Mouse (Mus musculus): ENCODE results near the gene Mrps16. TPM values are rescaled to one million over a fixed set of nuclear protein-coding genes. Genes with fewer than 3 reads are reported as not detected.

Gene Mrps16
- total and polyA plus RNA-seq, 3 experiments = 112 to 132 TPM; not detected in 1

- H3K4me3 ChIP-seq (ENCODE audit: control insufficient read depth in 1 of 2, insufficient read depth in 1 of 2, low read depth in 2 of 2, low read length in 2 of 2) = no peak overlapping the region
- H3K9ac ChIP-seq (ENCODE audit: control insufficient read depth, low read depth, low read length, poor library complexity, severe bottlenecking) = no peak overlapping the region
- no peak overlapping the region for H3K27ac ChIP-seq (ENCODE audit: control insufficient read depth, low read depth, low read length)
- no peaks in the 10 kb centered on the region for H3K27me3 ChIP-seq (ENCODE audit: control insufficient read depth in 1 of 2, insufficient read depth in 2 of 2, low read length in 2 of 2)
- H3K36me3 ChIP-seq (ENCODE audit: control insufficient read depth in 1 of 2, insufficient read depth in 2 of 2, low read length in 2 of 2) = peaks cover 0 to 25% of the 10 kb centered on the region in 2 experiments; a peak in 2 of 4 replicates
- no peaks in the 10 kb centered on the region for H3K79me2 ChIP-seq (ENCODE audit: control insufficient read depth, insufficient read depth, low read length, poor library complexity)
- H3K4me1 ChIP-seq (ENCODE audit: control insufficient read depth in 1 of 2, insufficient read depth in 2 of 2, low read length in 2 of 2) = no peaks in the 10 kb centered on the region
- no peak for TF ChIP-seq KAT2A (conservative IDR thresholded peaks at IDR 0.05; ENCODE audit: low read depth, low read length)
- no peak for TF ChIP-seq ETS1 (IDR thresholded peaks at IDR 0.05; ENCODE audit: low read depth, low read length)
- peak in 2 of 3 experiments; percentile 37 to 39; a peak in 4 of 6 replicates for TF ChIP-seq CTCF (IDR thresholded peaks at IDR 0.05 in 2 of 3, conservative IDR thresholded peaks at IDR 0.05 in 1 of 3; ENCODE audit: control insufficient read depth in 1 of 3, insufficient read depth in 1 of 3, low read depth in 2 of 3, low read length in 3 of 3, poor library complexity in 1 of 3, severe bottlenecking in 1 of 3)
- no peak for TF ChIP-seq NELFE (IDR thresholded peaks at IDR 0.05; ENCODE audit: low read depth, low read length)
- DNase-seq (ENCODE audit: low read depth, low spot score) = no peak
- no peaks in the 10 kb centered on the region; the same call in 1 of the 2 replicates for H3K9me3 ChIP-seq (replicated peaks; ENCODE audit: insufficient read depth, low read length)
These were observed 54.0 kb downstream of the Mrps16 start for GRCm38 (mm10) chr14:20339415-20339814.

Other genes starting within 250 kb of the Mrps16 start
- gene Kcnk5, start 211.8 kb downstream of the Mrps16 start, total RNA-seq (2012; rRNA removed) = 6.7 and 10.9 TPM in 2 replicates
- 1 to 10 TPM in 1 of 2 experiments, not detected in 1; 9.3 TPM for gene Kcnk5, start 211.8 kb downstream of the Mrps16 start, polyA plus RNA-seq (2012; ENCODE audit: insufficient read depth in 1 of 2, insufficient read length in 2 of 2, low read depth in 1 of 2, low replicate concordance in 2 of 2, missing spikeins in 1 of 2)
- not detected in 2 replicates for gene Kcnk16, start 124.4 kb downstream of the Mrps16 start, total RNA-seq (2012; rRNA removed)
- gene Kcnk16, start 124.4 kb downstream of the Mrps16 start, polyA plus RNA-seq (2012; ENCODE audit: insufficient read depth in 1 of 2, insufficient read length in 2 of 2, low read depth in 1 of 2, low replicate concordance in 2 of 2, missing spikeins in 1 of 2) = not detected
- gene Nudt13, start 98.9 kb downstream of the Mrps16 start, total RNA-seq (2012; rRNA removed) = 9.9 and 10.3 TPM in 2 replicates
- 10 to 100 TPM in 1 of 2 experiments, not detected in 1; 12.3 TPM for gene Nudt13, start 98.9 kb downstream of the Mrps16 start, polyA plus RNA-seq (2012; ENCODE audit: insufficient read depth in 1 of 2, insufficient read length in 2 of 2, low read depth in 1 of 2, low replicate concordance in 2 of 2, missing spikeins in 1 of 2)
- gene Ecd, start 45.5 kb downstream of the Mrps16 start, total RNA-seq (2012; rRNA removed) = 58.8 and 64.9 TPM in 2 replicates
- gene Ecd, start 45.5 kb downstream of the Mrps16 start, polyA plus RNA-seq (2012; ENCODE audit: insufficient read depth in 1 of 2, insufficient read length in 2 of 2, low read depth in 1 of 2, low replicate concordance in 2 of 2, missing spikeins in 1 of 2) = 10 to 100 TPM in 1 of 2 experiments, not detected in 1; 72.2 TPM
- gene Fam149b, start 45.5 kb downstream of the Mrps16 start, total RNA-seq (2012; rRNA removed) = 16.1 and 18.9 TPM in 2 replicates
- gene Fam149b, start 45.5 kb downstream of the Mrps16 start, polyA plus RNA-seq (2012; ENCODE audit: insufficient read depth in 1 of 2, insufficient read length in 2 of 2, low read depth in 1 of 2, low replicate concordance in 2 of 2, missing spikeins in 1 of 2) = 10 to 100 TPM in 1 of 2 experiments, not detected in 1; 25.8 TPM
- gene Dnajc9, start 4.7 kb downstream of the Mrps16 start, total RNA-seq (2012; rRNA removed) = 125 and 138 TPM in 2 replicates
- gene Dnajc9, start 4.7 kb downstream of the Mrps16 start, polyA plus RNA-seq (2012; ENCODE audit: insufficient read depth in 1 of 2, insufficient read length in 2 of 2, low read depth in 1 of 2, low replicate concordance in 2 of 2, missing spikeins in 1 of 2) = 100 to 1,000 TPM; 114 to 385 TPM
- gene Cfap70, start 58.6 kb upstream of the Mrps16 start, total RNA-seq (2012; rRNA removed) = not detected in 2 replicates
- gene Cfap70, start 58.6 kb upstream of the Mrps16 start, polyA plus RNA-seq (2012; ENCODE audit: insufficient read depth in 1 of 2, insufficient read length in 2 of 2, low read depth in 1 of 2, low replicate concordance in 2 of 2, missing spikeins in 1 of 2) = under 1 TPM in 1 of 2 experiments, not detected in 1; 0.11 TPM
- 44.8 and 52.0 TPM in 2 replicates for gene Anxa7, start 86.5 kb upstream of the Mrps16 start, total RNA-seq (2012; rRNA removed)
- gene Anxa7, start 86.5 kb upstream of the Mrps16 start, polyA plus RNA-seq (2012; ENCODE audit: insufficient read depth in 1 of 2, insufficient read length in 2 of 2, low read depth in 1 of 2, low replicate concordance in 2 of 2, missing spikeins in 1 of 2) = 10 to 100 TPM in 1 of 2 experiments, not detected in 1; 70.3 TPM
- gene Mss51, start 103.3 kb upstream of the Mrps16 start, total RNA-seq (2012; rRNA removed) = 0.42 and 0.62 TPM in 2 replicates
- 1 to 10 TPM in 1 of 2 experiments, not detected in 1; 1.1 TPM for gene Mss51, start 103.3 kb upstream of the Mrps16 start, polyA plus RNA-seq (2012; ENCODE audit: insufficient read depth in 1 of 2, insufficient read length in 2 of 2, low read depth in 1 of 2, low replicate concordance in 2 of 2, missing spikeins in 1 of 2)
- 20.1 and 20.4 TPM in 2 replicates for gene Ppp3cb, start 152.9 kb upstream of the Mrps16 start, total RNA-seq (2012; rRNA removed)
- gene Ppp3cb, start 152.9 kb upstream of the Mrps16 start, polyA plus RNA-seq (2012; ENCODE audit: insufficient read depth in 1 of 2, insufficient read length in 2 of 2, low read depth in 1 of 2, low replicate concordance in 2 of 2, missing spikeins in 1 of 2) = 10 to 100 TPM; 32.6 to 62.9 TPM
- gene Usp54, start 247.4 kb upstream of the Mrps16 start, total RNA-seq (2012; rRNA removed) = 1.2 and 1.5 TPM in 2 replicates
- 1 to 10 TPM in 1 of 2 experiments, not detected in 1; 2.6 TPM for gene Usp54, start 247.4 kb upstream of the Mrps16 start, polyA plus RNA-seq (2012; ENCODE audit: insufficient read depth in 1 of 2, insufficient read length in 2 of 2, low read depth in 1 of 2, low replicate concordance in 2 of 2, missing spikeins in 1 of 2)

Data from MEL (cell line).